Mouse (Mus musculus) kidney, postnatal 14 days (tissue): ENCODE data around the gene Msn.

ENCODE experiments used
- DNase-seq: peaks from one replicate; pipeline ENCODE4 v3.0.0; 2022; ENCODE audit warnings: mixed read lengths

The Msn gene

DNA sequence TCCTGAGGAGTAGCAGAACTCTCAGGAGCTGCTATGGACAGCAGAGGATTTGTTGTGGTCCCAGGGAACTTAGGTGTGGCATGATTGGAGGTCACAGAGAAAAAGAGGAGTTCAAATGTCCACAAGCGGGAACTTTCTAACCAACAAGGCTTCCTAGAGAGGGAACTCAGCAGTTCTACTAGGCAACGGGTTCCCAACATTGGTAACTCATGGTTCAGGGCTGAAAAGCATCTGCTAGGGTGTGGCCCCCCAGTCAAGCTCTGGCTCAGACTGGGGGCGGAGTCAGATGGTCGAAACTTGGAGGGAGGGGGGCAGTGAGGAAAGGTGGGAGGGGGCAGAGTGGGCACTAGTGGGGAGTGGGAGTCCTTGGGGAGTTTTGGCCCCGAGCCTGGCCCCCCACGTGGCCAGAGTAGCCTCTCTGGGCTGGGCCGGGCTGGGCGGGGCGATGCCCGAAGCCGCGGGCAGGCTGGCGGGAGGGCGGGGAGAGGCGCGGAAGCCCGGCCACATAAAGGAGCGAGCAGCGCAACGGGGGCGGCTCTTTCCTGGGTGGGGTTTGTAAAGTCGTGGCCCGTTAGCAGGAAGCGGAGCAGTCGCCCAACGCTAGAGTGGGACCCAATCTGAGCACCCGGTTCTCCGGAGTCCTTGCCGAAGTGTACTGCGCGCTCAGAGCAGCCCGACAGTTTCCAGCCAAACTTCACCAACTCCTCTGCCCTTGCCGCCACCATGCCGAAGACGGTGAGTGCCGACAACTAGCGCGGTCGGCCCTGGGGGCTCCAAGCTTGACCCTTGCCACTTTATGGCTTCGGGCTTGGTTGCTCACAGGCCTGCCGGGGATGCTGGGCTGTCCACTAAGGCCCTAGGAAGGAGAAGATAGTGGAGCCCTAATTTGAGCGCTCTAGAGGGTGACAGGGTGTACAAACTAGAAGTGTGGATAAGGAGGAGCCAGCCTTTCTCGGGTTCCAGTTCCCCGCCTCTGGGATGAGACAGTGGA, at the start of gene Msn:
Gene Msn, plus strand, starts transcription at position 534 of the 991 bp plus-strand sequence.
- DNase-seq: peak; percentile 80

DNA sequence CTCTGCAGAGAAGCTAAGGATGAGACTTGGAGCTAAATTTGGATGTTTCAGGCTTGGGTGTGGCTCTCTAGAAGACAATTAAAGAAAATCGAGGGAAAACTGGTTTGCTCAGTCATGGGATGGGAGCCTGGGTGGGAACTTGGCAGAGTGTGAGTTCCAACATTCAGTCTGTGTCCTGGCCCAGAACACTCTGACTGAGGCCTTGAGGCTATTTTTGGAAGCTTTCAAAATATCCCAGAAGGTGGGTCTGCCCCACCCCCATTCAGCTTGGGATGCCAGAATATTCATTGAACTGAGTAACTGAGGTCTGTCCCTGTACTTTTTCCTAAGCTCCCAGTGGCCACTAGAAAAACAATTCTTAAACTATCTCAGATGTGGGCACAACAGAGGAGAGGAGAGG, 43.0 kb upstream of the Msn start:
- peak; percentile 17 for DNase-seq

DNA sequence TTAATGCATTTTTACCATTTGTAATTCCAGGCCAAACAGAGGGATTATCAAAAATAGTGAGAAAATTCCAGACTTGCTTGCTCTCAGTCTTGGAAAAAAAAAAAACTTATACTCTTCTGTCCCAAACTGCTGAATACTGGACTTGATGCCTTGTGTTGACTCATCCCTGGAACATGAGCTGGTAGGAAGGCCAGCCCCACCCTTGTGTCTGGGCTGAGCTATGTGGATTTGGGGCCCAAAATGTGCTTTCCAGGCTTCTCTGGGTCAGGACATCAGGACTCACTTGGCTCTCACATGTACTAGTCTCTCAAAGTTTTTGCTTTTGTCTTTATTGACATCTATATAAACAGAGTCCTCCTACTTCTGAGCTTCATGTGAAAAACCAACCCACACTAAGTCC, 18.1 kb upstream of the Msn start:
- DNase-seq: no peak

DNA sequence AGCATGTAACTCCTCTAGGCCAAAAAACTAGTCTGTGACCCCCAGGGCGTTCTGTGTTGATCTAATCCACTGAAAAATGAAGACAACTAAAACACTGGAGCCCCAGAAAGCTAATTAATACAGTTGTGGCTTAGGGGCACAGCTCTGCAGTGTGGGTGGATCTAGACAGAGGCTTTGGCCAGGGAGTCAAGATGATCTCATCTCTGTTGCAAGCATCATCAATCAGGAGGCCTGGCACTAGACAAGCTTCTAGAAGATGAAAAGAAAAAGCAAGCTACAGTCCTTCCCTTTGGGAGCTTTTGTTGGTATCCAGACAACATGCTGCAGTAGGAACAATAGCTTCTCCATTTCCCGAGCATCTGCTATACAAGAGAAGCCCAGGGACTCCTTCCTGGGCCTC, 9.6 kb upstream of the Msn start:
- DNase-seq: no peak

DNA sequence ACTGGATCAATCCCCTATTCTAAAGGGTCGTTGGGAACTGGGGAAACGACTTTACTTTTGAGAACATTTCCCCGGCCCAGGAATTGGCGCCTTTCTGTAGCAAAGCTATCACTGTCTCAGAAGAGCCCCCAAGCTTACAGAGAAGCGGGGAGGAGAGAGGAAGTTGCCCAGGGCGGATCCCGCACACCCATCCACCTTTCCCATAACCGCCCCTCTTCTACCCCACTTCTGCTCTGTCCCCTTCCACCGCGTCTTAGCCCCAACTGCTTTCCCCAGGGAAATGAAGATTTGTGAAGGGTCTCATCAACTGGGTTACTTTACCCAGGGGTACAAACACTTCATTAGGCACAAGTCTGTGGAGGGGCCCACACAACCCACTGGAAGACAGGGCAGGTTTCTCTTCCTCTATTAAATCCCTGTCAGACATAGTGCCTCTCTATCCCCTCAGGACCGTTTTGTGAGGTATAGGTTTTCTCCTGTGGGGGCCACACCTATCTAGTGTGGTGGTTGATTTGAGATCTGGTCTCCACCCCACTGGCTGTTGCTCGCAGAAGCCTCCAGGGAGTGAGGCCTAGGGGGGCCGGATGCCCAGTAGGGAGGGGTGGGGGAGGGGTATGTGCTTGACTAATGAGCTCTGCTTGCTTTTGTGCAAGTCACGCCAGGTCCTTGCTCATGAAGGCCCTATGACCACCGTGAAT, 820 bp downstream of the Msn start:
- peak; percentile 56 for DNase-seq

DNA sequence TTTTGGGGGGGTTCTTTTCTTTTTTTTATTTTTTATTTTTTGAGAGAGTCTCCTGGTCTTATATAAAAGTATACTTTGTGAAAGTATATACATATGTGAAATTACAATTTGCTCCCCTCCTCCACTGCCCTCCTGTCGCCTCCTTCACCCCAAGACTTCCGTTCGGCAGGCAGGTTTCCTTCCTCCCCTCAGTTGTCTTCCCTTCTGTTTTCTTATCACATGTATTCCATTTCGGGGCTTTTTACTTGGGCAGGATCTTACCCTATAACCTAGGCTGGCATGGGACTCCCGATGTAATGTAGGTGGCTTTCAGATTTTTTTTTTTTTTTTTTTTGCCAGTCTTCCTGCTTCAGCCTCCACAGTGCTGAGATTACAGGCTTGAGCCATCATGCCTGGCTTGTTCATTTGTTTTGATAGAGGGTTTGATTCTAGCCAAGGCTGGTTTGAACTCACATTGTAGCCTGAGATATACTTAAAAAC, 1.7 kb downstream of the Msn start:
- no peak for DNase-seq

DNA sequence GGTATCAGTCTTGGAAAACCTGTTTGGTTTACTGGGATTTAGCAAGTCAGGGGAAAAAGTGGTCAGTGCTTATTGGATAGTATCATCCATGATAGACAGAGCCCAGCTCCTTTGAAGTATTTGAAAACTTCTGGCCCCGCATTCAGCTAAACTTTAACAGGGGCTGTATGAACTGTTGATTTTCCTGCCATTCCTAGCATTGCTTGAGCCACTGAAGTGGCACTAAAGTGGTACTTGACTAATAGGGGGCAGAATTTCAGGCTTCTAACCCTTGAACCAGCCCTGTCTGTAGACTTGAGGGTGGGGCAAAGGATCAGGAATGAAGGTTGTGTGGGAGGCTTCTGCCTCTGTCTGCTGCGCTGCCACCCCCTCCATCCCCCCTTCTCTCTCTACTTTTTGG, 3.2 kb downstream of the Msn start:
- DNase-seq: peak; percentile 52

DNA sequence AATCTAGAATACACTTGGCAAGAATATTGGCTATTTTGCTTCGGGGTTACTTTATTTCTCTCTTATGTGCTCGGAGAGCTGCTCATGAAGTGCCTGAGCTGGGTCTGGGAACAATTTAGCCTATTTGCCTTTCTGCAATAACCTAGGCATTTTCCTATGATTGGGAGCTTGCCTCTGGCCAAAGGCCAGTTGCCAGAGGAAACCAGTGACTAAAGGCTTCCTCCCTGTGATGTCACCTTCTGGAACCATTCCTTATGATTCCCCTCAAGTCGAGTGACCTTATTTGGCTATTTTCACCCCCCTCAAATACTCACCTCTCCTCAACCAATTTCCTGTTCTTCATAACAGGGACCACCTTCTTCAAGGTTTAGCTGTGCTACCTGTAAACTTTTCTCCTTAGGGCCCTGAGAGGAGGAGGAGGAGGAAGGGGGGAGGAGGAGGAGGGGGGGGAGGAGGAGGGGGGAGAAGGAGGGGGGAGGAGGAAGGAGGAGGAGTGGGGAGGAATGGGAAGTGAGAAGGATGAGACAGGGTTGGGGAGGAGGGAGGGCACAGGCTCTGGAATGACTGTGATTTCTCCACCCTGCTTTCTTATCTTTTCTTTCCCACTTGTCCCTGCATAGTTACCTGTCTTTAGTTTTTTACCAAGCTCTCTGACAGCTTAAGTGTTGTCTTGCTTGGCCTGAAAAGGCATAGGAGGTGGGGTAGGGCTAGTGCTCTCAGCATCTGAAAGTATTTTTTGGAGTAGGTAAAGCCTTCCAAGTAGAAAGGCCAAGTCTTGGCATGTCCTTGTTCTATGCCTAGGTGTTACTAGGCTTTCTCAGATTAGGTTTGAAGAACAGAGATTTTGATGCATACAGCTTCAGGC, 11.8 kb downstream of the Msn start:
- DNase-seq: peak; percentile 62

DNA sequence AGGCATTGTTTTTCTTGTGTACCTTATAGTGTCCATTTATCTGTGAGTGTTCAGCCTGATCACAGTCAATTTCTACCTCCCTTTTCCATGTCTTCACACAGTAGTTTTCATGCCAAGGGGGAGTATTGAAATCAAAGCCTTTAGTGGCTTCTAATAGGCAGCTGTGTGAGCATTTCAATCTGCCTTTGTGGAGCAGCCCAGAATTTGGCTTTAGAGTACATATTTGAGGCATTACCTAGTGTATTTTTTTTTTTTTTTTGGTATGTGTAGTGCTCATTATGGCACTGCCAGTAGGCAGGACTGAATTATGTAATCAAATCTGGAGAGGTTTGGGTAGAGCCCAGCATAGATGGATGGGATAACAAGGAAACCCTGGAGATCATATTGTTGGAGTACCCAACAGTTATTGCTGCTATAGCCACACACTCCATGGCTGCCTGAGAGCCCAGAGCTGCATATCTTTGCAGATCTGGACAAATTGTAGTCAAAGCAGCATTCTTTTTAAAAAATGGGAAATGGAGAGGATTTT, 17.3 kb downstream of the Msn start:
- no peak for DNase-seq

DNA sequence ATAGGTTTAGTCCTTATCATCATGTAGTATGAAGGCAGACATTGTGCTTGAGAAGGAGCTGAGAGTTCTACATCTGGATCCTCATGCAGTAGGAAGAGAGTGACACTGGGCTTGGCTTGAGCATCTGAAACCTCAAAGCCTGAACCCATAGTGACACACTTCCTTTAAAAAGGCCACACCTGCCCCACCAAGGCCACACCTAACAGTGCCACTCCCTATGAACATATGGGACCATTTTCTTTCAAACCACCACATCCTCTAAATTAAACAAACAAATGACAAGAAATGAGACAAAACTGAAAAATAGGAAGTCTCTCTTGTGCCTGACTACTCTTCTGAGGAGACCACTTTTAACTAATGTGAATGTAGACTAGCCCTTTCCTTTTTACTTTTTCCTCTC, 19.7 kb downstream of the Msn start:
- DNase-seq: no peak

DNA sequence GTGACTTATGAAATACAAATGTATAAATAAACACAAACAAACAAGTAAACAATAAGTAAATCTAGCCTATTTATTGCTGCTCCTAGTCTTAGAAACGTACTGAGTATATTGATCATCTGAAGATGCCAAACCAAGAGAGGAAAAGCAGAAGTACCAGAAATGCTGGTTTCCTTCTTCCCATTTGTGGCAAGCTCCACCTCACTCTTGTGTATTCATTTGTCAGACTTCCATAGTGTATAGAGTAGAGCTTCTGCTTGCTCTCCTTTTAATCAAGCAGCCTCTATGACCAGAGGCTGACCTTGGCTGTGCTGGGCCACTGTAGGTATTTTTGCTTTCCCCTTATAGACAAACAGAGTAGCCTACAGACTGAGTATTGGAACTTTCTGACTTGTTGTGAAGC, 21.5 kb downstream of the Msn start:
- DNase-seq: no peak

DNA sequence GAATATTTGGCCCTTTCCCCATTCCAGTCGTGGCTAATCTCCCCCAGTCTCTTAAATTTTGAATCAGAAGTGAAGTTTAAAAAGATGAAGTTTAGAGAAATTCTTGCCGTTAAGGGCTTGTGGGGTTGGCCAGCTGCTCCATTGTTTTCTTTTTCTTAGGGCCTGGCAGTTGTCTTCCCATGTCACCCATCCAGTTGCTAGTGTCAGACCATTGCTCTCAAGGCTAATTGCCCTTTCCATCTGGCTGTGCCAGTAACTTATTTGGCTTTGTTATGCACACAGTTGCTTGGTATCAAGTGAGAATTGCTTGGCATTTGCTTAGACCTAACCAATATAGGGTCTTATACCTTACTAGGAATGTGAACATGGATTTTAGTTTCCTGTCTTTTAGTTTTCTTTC, 24.2 kb downstream of the Msn start:
- no peak for DNase-seq

DNA sequence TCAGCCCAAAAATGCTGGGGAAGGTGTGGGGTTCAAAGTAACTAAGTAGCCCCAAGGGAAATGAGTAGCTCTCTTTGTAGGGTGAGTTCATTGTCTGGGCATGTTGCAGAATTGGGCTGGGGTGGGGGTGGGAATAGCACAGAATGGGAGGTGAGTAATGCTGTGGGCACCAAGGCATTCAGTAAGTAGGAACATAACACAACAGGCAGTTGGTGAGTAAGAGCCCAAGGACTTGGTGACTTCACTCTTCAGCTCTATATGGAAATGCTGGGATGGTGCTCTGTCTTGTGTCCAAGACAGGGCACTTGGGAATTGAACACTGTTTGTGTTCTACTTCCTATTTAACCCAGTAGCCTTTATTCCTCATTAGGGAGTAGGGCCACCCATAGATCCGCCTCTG, 26.1 kb downstream of the Msn start:
- DNase-seq: no peak

DNA sequence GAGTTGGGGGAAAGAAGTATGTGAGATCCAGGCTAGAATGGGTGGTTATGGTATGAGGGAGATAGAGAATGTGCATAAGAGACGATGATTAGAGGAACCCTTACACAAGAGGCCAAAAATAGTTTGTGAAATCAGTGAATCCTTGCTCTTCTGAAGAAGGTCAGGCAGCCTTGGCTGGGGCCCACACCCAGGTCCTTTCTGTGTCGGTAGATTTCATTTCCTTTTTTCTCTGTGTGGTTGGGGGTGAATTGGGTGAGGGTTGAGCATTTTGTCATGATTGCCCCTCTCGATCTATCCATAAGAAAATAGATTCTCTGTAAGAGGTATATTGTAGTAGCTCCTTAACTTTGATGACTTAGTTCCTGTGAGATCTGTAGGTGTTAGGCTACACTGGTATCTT, 31.0 kb downstream of the Msn start:
- no peak for DNase-seq

DNA sequence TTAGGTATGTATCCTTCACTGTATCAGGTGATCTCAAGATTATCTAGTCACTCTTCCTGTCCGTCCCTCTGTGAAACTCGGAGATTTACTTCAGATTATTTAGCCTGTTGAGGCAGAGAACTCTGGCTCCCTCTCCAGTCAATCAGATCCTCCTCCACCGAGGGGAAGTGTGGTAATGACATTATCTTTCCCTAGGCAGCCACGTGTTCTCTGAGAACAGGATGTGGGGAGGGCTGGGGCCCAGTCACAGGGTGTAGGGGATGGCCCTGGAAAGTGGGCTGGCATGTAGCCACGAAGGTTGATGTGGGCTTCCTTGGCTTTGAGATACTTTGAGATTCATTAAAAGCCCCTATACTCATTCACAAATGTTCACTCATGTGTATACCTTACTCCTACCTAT, 34.3 kb downstream of the Msn start:
- DNase-seq: peak; percentile 52

DNA sequence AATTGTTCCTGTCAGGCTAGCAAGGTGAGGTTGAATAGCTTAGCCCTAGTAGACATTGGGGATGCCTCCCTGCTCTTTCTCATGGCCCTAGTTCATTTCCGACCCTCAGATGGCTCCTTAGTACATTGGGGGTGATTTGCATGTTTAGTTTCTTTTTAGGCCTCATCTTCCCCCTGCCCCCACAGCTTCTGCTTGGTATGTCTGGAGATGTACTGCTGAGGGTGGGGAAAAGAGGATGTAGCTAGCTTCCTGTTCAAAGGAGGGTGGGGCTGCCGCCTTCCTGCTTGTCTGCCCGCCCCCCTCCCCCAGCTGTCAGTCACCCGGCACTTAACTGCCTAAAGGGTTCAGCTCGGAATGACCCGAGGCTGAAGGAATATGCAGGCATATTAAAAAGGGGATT, 34.8 kb downstream of the Msn start:
- peak; percentile 36 for DNase-seq

DNA sequence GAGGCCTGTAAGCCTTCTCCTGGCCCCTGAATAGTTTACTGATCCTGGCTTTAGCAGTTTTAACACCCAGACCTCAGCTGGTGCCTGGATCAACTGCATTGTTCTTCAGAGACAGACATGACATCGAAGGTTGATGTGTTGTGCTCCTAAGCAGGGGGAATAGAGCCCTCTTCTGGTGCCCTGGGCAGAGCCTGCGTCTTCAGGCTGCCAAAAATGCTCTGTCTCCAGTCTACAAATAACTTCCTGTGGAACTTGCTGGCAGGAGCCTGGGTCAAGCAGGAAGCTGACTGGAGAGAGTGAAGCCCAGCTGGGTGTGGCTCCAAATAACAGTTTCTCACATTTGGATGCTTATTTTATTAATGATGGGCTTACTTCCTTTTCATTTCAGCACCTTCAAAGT, 37.4 kb downstream of the Msn start:
- DNase-seq: peak; percentile 62

DNA sequence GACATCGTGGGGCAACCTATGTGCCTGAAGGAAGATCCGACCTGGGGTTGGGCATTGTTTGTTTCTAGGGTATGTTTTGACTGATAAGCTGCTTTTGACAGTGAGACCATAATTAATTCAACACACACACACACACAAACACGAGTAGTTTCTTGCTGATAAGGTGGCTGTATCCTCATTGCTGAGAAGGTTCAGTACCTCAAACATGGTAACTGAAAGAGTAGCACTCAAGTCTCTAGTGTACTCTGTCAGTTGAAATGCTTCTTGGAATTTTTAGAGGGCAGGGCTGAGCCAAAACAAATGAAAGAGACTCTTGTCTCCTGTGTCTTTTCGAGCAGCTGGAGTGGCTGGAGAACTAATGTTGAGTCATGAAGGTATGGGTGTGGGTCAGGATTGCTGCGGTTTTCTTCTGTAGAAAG, 38.4 kb downstream of the Msn start:
- DNase-seq: no peak

DNA sequence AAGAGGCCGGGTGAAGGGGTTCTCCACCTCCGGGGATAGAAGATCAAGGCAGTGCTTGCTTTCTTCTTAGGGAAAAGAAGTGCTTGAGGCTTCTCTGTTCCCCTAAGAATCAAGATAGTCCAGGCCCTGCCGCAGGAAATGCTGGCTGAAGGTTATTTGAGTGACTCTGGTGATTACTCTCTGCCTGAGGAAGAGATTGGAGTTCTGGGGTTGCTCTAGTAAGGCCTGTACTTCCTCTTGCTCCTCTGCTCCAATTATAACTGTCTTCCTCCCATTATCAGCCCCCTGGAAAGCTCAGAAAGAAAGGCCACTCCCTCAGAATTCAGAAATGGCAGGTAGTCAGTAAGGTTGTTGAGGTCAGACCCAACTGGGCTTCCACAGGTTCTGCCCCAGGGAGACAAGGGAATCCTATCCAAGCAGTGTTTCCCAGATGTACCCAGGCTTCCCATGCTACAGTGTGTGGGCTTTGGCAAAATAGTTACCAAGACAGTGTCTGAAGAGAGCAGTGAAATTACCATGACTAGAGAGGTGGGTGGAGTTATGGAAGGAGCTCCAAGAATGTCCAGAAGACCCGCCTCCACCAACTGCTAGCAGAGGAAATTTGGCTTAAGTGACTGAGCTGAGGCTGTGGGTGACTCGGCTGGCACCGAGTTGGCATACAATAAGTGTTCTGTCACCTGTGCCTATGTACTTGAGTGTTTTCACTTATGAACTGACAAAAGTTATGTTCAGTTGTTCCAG, 39.2 kb downstream of the Msn start:
- DNase-seq: peak; percentile 12

DNA sequence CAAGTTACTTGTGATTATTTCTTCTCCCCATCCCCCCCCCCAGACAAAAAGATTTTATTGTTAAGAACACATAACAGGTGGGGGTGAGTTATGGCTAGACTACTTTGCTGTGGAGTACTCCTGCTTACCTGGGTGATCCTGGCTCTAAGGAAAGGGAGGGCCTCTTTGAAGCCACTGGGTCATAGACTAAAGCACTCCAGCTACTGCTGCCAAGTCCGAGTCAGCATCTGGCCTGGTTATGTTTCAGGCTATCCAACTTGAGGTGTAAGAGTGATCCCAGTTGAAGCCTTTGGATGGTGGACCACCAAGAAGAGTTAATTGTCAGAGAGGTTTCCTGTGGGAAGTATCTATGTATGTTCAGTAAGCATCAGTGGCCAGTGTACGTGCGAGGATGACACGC, 39.7 kb downstream of the Msn start:
- no peak for DNase-seq

DNA sequence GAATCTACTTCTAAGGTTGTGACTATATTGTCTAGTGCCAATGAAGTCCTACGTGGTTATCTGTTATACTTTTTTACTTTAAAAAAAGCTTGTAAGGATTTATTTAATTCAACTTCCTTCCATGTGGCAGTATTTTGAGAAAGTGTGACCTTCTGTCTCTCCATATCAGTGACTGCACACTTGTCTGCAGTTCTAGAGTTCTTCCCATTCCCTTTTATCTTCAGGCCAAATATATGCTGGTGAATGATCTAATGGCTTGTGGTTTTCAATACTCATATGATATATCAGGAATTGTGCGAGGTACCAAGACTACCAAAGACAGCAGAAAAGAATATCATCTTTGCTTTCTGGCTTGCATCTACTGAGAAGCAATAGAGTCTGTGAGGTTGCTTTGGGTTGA, 43.4 kb downstream of the Msn start:
- DNase-seq: no peak

DNA sequence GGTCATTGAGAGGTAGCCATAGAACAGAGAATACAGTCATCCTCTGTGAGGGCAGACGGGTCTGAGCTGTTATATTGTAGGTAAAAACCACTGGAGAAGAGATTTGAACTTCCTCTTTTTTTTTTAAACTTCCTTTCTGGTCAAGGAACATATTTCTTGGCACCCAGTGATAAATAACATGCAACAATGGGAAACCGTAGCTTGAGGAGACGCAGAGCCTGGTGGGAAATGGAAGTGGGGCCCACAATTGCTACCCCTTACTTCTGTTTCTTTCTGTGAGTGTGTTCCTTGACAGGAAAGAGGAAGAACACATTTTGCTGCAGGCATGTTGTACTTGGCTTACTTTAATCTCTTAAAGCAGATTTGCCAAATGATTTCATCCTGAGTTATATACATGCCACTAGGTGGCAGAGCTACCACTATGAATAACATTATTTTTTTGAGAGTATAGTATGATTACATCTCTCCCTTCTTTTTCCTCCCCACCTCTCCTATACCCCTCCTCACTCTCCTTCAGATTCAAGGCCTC, 49.2 kb downstream of the Msn start:
- DNase-seq: peak; percentile 7
